Mouse (Mus musculus) lung, adult 2 months (tissue): Measurements from ENCODE around the gene Lrg1.

Experiments
- CTCF ChIP-seq: fragments of 200-500 bp; IDR thresholded peaks from 2 replicates; pipeline ENCODE4 v1.5.1; 2011; ENCODE audit warnings: mild to moderate bottlenecking, low read length, control low read depth; ENCODE audit not compliant: insufficient read depth
- POLR2A ChIP-seq: fragments of 200-500 bp; IDR thresholded peaks from 2 replicates; pipeline ENCODE4 v1.6.1; 2011; ENCODE audit warnings: low read depth, mild to moderate bottlenecking, control low read depth, low read length, borderline replicate concordance; ENCODE audit errors: extremely low read depth

DNA sequence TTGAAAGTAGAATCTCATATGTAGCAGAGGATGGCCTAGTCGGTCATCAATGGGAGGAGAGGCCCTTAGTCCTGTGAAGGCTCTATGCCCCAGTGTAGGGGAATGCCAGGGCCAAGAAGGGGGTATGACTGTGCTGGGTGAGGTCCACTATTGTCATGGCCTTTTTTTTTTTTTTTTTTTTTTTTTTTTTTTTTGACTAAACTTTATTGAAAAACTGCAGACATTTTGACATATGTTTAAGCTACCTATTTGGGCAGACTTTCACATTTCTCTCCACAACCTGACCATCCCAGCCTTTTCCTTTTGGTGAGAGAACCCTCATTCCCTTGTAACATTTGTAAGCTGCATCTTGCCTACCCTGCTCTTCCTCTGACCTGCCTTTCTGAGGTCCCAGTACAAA is 29.5 kb downstream of the Lrg1 start:
- TF ChIP-seq POLR2A, result no peak
- TF ChIP-seq CTCF, result no peak
